Mouse (Mus musculus) midbrain, embryonic 14.5 days (tissue): ENCODE data around the gene Spsb1. TPM values are rescaled to one million over a fixed set of nuclear protein-coding genes. Genes with fewer than 3 reads are reported as not detected.

Source experiments
- ATAC-seq: fragments of 200-750 bp; cut with Nextera tagmentation; 2 replicates; pipeline ENCODE4 v1.8.0; 2017; ENCODE audit warnings: moderate number of reproducible peaks, moderate library complexity; ENCODE audit not compliant: low FRiP score, low TSS enrichment
- DNase-seq: peaks from one replicate; pipeline ENCODE4 v3.0.0-alpha.2; 2015
- H3K27ac ChIP-seq: fragments of 300-500 bp; sonication (generic); replicated peaks from 2 replicates; pipeline ENCODE4 v1.5.1; 2014; ENCODE audit warnings: mild to moderate bottlenecking, low read depth, low read length, moderate library complexity
- H3K27me3 ChIP-seq: fragments of 300-500 bp; sonication (generic); 2 replicates; pipeline ENCODE4 v1.6.1; 2014; ENCODE audit warnings: low read length, control low read depth, mixed read lengths; ENCODE audit not compliant: control insufficient read depth, insufficient read depth
- H3K36me3 ChIP-seq: fragments of 300-500 bp; sonication (generic); 2 replicates; pipeline ENCODE4 v1.6.1; 2014; ENCODE audit warnings: low read length, control low read depth; ENCODE audit not compliant: control insufficient read depth, insufficient read depth
- H3K4me1 ChIP-seq: fragments of 300-500 bp; sonication (generic); 2 replicates; pipeline ENCODE4 v1.6.1; 2014; ENCODE audit warnings: mild to moderate bottlenecking, antibody characterized with exemption, low read length, control low read depth; ENCODE audit not compliant: control insufficient read depth, insufficient read depth
- H3K4me2 ChIP-seq: fragments of 300-500 bp; sonication (generic); 2 replicates; pipeline ENCODE4 v1.6.1; 2014; ENCODE audit warnings: mild to moderate bottlenecking, low read length, moderate library complexity
- H3K4me3 ChIP-seq: fragments of 300-500 bp; sonication (generic); replicated peaks from 2 replicates; pipeline ENCODE4 v1.5.1; 2014; ENCODE audit warnings: low read depth, low read length
- H3K9ac ChIP-seq: fragments of 300-500 bp; sonication (generic); replicated peaks from 2 replicates; pipeline ENCODE4 v1.6.1; 2014; ENCODE audit warnings: mild to moderate bottlenecking, low read length, moderate library complexity
- H3K9me3 ChIP-seq: fragments of 300-500 bp; sonication (generic); 2 replicates; pipeline ENCODE4 v1.6.1; 2016; ENCODE audit warnings: low read length, control low read depth, mixed read lengths; ENCODE audit not compliant: control insufficient read depth
- WGBS: fragments of 180-500 bp; shearing (Covaris S2); extraction: QIAGEN DNeasy Blood & Tissue Kit; methylation state at CpG from one replicate; pipeline ENCODE4 v1.1.7; 2014; 5-methylcytosine and 5-hydroxymethylcytosine counted together
- polyA plus RNA-seq: library from polyadenylated mRNA; unstranded; fragments of >200 nt; fragmentation: Nextera tagmentation; extraction: Ambion mirVana; gene quantifications from 2 replicates; pipeline ENCODE4 v1.2.1, GENCODE M21; 2014

Spsb1 gene
- polyA plus RNA-seq, 1 experiment from 2014 or later, result 4.2 TPM

DNA sequence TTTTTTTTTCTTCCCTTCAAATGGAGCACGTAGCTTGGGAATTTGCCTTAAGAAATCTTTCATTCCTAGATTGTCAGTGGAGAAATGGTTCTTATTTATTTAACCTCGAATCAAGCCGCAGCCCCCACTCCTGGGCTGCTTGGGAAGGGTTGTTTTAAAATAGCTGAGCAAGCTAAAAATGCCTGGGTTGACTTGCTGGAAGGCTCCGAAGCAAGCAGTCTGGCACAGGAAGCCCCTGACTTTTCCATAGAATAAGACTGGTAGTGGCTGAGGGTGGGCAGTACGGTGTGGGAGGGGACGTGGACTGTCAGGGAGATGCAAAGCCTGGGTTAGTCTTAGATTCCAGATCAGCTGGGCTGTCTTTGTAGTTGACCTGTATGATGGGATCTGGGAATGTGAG, 94.5 kb downstream of the Spsb1 start:
- H3K9ac ChIP-seq, result no peak overlapping the region
- WGBS, result 84% methylated on average over 6 of the region's 6 CpGs
- no peak for ATAC-seq
- H3K27me3 ChIP-seq, result no peaks in the 10 kb centered on the region
- no peak overlapping the region for H3K27ac ChIP-seq
- no peaks in the 10 kb centered on the region for H3K9me3 ChIP-seq
- H3K4me1 ChIP-seq, result peaks cover 8% of the 10 kb centered on the region
- H3K4me3 ChIP-seq, result no peak overlapping the region
- no peak overlapping the region for H3K4me2 ChIP-seq
- no peaks in the 10 kb centered on the region for H3K36me3 ChIP-seq
- DNase-seq, result no peak

GRCm38 (mm10) chr4:149858584-149858983, 96.3 kb downstream of the Spsb1 start:
- 78% methylated on average over 8 of the region's 8 CpGs for WGBS
- Histone ChIP-seq H3K27me3 (no peaks in the 10 kb centered on the region), H3K4me2 (no peak overlapping the region), H3K4me3 (no peak overlapping the region), H3K9ac (no peak overlapping the region), H3K36me3 (no peaks in the 10 kb centered on the region), H3K4me1 (peaks cover 18% of the 10 kb centered on the region), H3K27ac (no peak overlapping the region), H3K9me3 (no peaks in the 10 kb centered on the region)
- ATAC-seq, result no peak
- DNase-seq, result no peak

DNA sequence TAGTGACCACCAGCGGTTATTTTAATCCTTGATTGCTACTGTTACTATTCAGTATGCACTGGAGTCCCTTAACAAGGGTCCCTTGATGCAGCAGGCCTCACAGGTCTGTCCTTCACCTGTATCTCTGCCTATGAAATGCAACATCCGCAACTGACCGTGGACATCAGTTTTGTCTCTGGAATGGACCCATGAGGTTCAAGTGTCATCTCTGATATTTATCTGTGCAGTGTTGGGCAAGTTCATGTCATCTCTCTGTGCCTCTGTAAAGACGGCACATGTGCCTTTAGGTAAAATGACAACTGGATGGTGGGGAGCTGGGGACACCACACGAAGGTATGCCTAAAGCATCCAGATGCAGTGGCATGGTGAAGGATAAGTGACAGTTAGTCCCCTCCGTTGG, 96.7 kb downstream of the Spsb1 start:
- no peak for DNase-seq
- no peak overlapping the region for H3K4me2 ChIP-seq
- no peak for ATAC-seq
- no peaks in the 10 kb centered on the region for H3K9me3 ChIP-seq
- peaks cover 18% of the 10 kb centered on the region for H3K4me1 ChIP-seq
- no peaks in the 10 kb centered on the region for H3K27me3 ChIP-seq
- H3K9ac ChIP-seq, result no peak overlapping the region
- H3K27ac ChIP-seq, result 0 out of 2 replicates have a peak overlapping the region, but pooled peaks have one; percentile 37
- H3K4me3 ChIP-seq, result no peak overlapping the region
- no peaks in the 10 kb centered on the region for H3K36me3 ChIP-seq
- WGBS, result 69% methylated on average over 6 of the region's 6 CpGs

DNA sequence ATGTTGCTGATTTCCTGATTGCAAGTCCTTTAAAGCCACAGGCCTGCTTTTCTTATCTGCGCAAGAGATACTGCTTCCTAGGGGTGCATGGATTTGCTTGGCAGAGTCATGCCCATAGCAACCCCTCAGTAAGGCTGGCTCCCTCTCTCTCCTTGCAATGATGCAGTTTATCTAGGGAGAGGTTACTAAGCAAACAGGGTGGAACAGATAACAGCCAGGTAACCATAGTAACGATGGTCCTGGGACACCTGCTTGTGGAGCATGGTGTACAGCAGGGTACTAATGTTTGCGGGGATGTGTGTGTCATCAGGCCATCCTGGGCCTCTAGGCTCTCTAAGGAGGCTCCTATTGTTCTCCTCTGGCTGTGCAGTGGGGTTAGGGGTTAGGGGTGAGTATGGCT, 97.2 kb downstream of the Spsb1 start:
- WGBS, result 58% methylated on average over 3 of the region's 3 CpGs
- no peaks in the 10 kb centered on the region for H3K36me3 ChIP-seq
- no peak for ATAC-seq

GRCm38 (mm10) chr4:149855892-149856807, 98.7 kb downstream of the Spsb1 start:
- ATAC-seq (no peak), DNase-seq (no peak)
- H3K4me2 ChIP-seq, result no peak overlapping the region
- no peak overlapping the region for H3K4me3 ChIP-seq
- H3K9me3 ChIP-seq, result no peaks in the 10 kb centered on the region
- peaks cover 18% of the 10 kb centered on the region for H3K4me1 ChIP-seq
- no peak overlapping the region for H3K9ac ChIP-seq
- H3K27me3 ChIP-seq, result no peaks in the 10 kb centered on the region
- no peaks in the 10 kb centered on the region for H3K36me3 ChIP-seq
- 79% methylated on average over 19 of the region's 19 CpGs for WGBS
- no peak overlapping the region for H3K27ac ChIP-seq

More for the DNA sequence above, 97.2 kb downstream of the Spsb1 start:
- Histone ChIP-seq H3K27ac (peak overlapping the region; percentile 45; the same call in 1 of the 2 replicates), H3K4me2 (no peak overlapping the region), H3K4me1 (peaks cover 18% of the 10 kb centered on the region), H3K4me3 (no peak overlapping the region), H3K27me3 (no peaks in the 10 kb centered on the region), H3K9me3 (no peaks in the 10 kb centered on the region), H3K9ac (no peak overlapping the region)
- peak; percentile 38 for DNase-seq

GRCm38 (mm10) chr4:149855180-149855891, 99.5 kb downstream of the Spsb1 start:
- Histone ChIP-seq H3K4me3 (no peak overlapping the region), H3K9ac (0 out of 2 replicates have a peak overlapping the region, but pooled peaks have one; percentile 43), H3K4me1 (peaks cover 18% of the 10 kb centered on the region), H3K9me3 (no peaks in the 10 kb centered on the region), H3K27ac (no peak overlapping the region), H3K27me3 (no peaks in the 10 kb centered on the region), H3K36me3 (no peaks in the 10 kb centered on the region), H3K4me2 (peak overlapping the region; percentile 60)
- 60% methylated on average over 10 of the region's 10 CpGs for WGBS
- DNase-seq (no peak), ATAC-seq (no peak)

- DNase-seq (no peak), ATAC-seq (no peak)
- Histone ChIP-seq H3K4me2 (peak overlapping the region; percentile 60), H3K4me1 (peaks cover 18% of the 10 kb centered on the region), H3K27me3 (no peaks in the 10 kb centered on the region), H3K9me3 (no peaks in the 10 kb centered on the region), H3K36me3 (no peaks in the 10 kb centered on the region), H3K9ac (peak overlapping the region; percentile 43), H3K27ac (peak overlapping the region; percentile 74), H3K4me3 (peak overlapping the region; percentile 27)
- 58% methylated on average over 9 of the region's 9 CpGs for WGBS
Observed at GRCm38 (mm10) chr4:149854770-149855169, 100.1 kb downstream of the Spsb1 start.

DNA sequence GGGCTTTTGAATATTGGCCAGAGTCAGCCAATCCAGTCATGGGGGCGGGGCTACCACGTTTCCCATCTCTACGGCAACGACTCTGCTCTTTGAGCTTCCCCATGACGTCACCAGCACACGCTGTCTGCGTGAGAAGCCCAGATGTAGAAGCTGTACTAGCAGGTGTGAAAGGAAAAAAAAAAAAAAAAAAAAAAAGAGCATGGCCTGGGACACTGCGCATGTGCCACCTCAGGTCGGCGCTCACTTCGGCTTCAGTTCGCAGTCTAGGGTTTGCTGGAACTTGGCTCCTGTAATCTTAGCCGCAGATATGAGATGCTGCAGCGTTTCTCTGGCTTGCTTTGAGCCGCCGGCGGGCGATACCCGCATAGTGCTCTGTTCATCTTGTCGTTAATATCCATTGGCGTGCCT, 100.5 kb downstream of the Spsb1 start:
- Histone ChIP-seq H3K4me3 (peak overlapping the region; percentile 27), H3K27me3 (no peaks in the 10 kb centered on the region), H3K9me3 (no peaks in the 10 kb centered on the region), H3K9ac (peak overlapping the region; percentile 43), H3K27ac (peak overlapping the region; percentile 74), H3K4me2 (peak overlapping the region; percentile 60), H3K4me1 (peaks cover 18% of the 10 kb centered on the region), H3K36me3 (no peaks in the 10 kb centered on the region)
- ATAC-seq (peak; percentile 89), DNase-seq (peak; percentile 94)
- WGBS, result 2% methylated on average over 21 of the region's 21 CpGs
